Mouse (Mus musculus) hindbrain, embryonic 13.5 days (tissue): ENCODE results near the gene Prelp. TPM values are rescaled to one million over a fixed set of nuclear protein-coding genes. Genes with fewer than 3 reads are reported as not detected.

ENCODE experiments used
- ATAC-seq: fragments of 200-750 bp; cut with Nextera tagmentation; 2 replicates; pipeline ENCODE4 v1.8.0; 2017; ENCODE audit warnings: moderate TSS enrichment; ENCODE audit not compliant: low FRiP score
- H3K27ac ChIP-seq: fragments of 300-500 bp; sonication (generic); 2 replicates; pipeline ENCODE4 v1.5.1; 2015; ENCODE audit warnings: inconsistent platforms, mild to moderate bottlenecking, moderate library complexity
- H3K27me3 ChIP-seq: fragments of 300-500 bp; sonication (generic); 2 replicates; pipeline ENCODE4 v1.6.1; 2015; ENCODE audit warnings: mild to moderate bottlenecking, inconsistent platforms
- H3K36me3 ChIP-seq: fragments of 300-500 bp; sonication (generic); 2 replicates; pipeline ENCODE4 v1.6.1; 2015; ENCODE audit warnings: mild to moderate bottlenecking, inconsistent platforms
- H3K4me1 ChIP-seq: fragments of 300-500 bp; sonication (generic); replicated peaks from 2 replicates; pipeline ENCODE4 v1.6.1; 2015; ENCODE audit warnings: inconsistent platforms
- H3K4me2 ChIP-seq: fragments of 300-500 bp; sonication (generic); 2 replicates; pipeline ENCODE4 v1.6.1; 2015; ENCODE audit warnings: inconsistent platforms, mild to moderate bottlenecking, moderate library complexity
- H3K4me3 ChIP-seq: fragments of 300-500 bp; sonication (generic); 2 replicates; pipeline ENCODE4 v1.5.1; 2015; ENCODE audit warnings: mild to moderate bottlenecking, inconsistent platforms
- H3K9ac ChIP-seq: fragments of 300-500 bp; sonication (generic); 2 replicates; pipeline ENCODE4 v1.6.1; 2015; ENCODE audit warnings: mild to moderate bottlenecking, inconsistent platforms
- H3K9me3 ChIP-seq: fragments of 300-500 bp; sonication (generic); 2 replicates; pipeline ENCODE4 v1.6.1; 2016; ENCODE audit warnings: inconsistent platforms
- WGBS: fragments of 180-500 bp; shearing (Covaris S2); methylation state at CpG from one replicate; pipeline ENCODE4 v1.1.7; 2015; 5-methylcytosine and 5-hydroxymethylcytosine counted together
- polyA plus RNA-seq: library from polyadenylated mRNA; unstranded; fragments of >200 nt; fragmentation: Nextera tagmentation; extraction: Ambion mirVana; gene quantifications from 2 replicates; pipeline ENCODE4 v1.2.1, GENCODE M21; 2015

Prelp gene
- polyA plus RNA-seq, 1 experiment from 2014 or later = 14.8 TPM

- Histone ChIP-seq H3K27me3 (no peaks in the 10 kb centered on the region), H3K27ac (peak overlapping the region; percentile 76), H3K4me2 (peak overlapping the region; percentile 41), H3K9ac (0 out of 2 replicates have a peak overlapping the region, but pooled peaks have one; percentile 20), H3K4me3 (no peak overlapping the region), H3K36me3 (no peaks in the 10 kb centered on the region), H3K4me1 (peaks cover 81% of the 10 kb centered on the region), H3K9me3 (no peaks in the 10 kb centered on the region)
- 3% methylated on average over 8 of the region's 8 CpGs for WGBS
- peak; percentile 43; the same call in 1 of the 2 replicates for ATAC-seq
Measured at GRCm38 (mm10) chr1:133887044-133887443, 34.2 kb downstream of the Prelp start.

- Histone ChIP-seq H3K4me2 (peak overlapping the region; percentile 41), H3K4me1 (peaks cover 80% of the 10 kb centered on the region), H3K4me3 (no peak overlapping the region), H3K9me3 (no peaks in the 10 kb centered on the region), H3K36me3 (no peaks in the 10 kb centered on the region), H3K9ac (0 out of 2 replicates have a peak overlapping the region, but pooled peaks have one; percentile 20), H3K27ac (peak overlapping the region; percentile 76), H3K27me3 (no peaks in the 10 kb centered on the region)
- no peak for ATAC-seq
- 11% methylated on average over 6 of the region's 6 CpGs for WGBS
Measured at GRCm38 (mm10) chr1:133886431-133886830, 34.8 kb downstream of the Prelp start.

- Histone ChIP-seq H3K4me2 (no peak overlapping the region), H3K27ac (no peak overlapping the region), H3K36me3 (no peaks in the 10 kb centered on the region), H3K4me3 (no peak overlapping the region), H3K4me1 (peaks cover 77% of the 10 kb centered on the region), H3K27me3 (no peaks in the 10 kb centered on the region), H3K9ac (no peak overlapping the region), H3K9me3 (no peaks in the 10 kb centered on the region)
- no peak for ATAC-seq
- 90% methylated on average over 7 of the region's 7 CpGs for WGBS
Measured at GRCm38 (mm10) chr1:133885811-133886210, 35.4 kb downstream of the Prelp start.

GRCm38 (mm10) chr1:133884746-133885145, 36.5 kb downstream of the Prelp start:
- WGBS = 34% methylated on average over 9 of the region's 9 CpGs
- ATAC-seq = no peak
- Histone ChIP-seq H3K36me3 (no peaks in the 10 kb centered on the region), H3K9ac (no peak overlapping the region), H3K9me3 (no peaks in the 10 kb centered on the region), H3K4me1 (peaks cover 70% of the 10 kb centered on the region), H3K27me3 (no peaks in the 10 kb centered on the region), H3K4me2 (no peak overlapping the region), H3K4me3 (no peak overlapping the region), H3K27ac (peak overlapping the region; percentile 56)

GRCm38 (mm10) chr1:133884090-133884489, 37.1 kb downstream of the Prelp start:
- no peaks in the 10 kb centered on the region for H3K27me3 ChIP-seq
- peak overlapping the region; percentile 13; the same call in 1 of the 2 replicates for H3K9ac ChIP-seq
- no peaks in the 10 kb centered on the region for H3K9me3 ChIP-seq
- ATAC-seq = no peak
- 62% methylated on average over 6 of the region's 6 CpGs for WGBS
- H3K27ac ChIP-seq = peak overlapping the region; percentile 56
- peaks cover 63% of the 10 kb centered on the region for H3K4me1 ChIP-seq
- no peak overlapping the region for H3K4me3 ChIP-seq
- no peaks in the 10 kb centered on the region for H3K36me3 ChIP-seq
- H3K4me2 ChIP-seq = no peak overlapping the region

GRCm38 (mm10) chr1:133882283-133883217, 38.7 kb downstream of the Prelp start:
- no peak for ATAC-seq
- H3K4me3 ChIP-seq = no peak overlapping the region
- peaks cover 49% of the 10 kb centered on the region for H3K4me1 ChIP-seq
- peak overlapping the region; percentile 9; the same call in 1 of the 2 replicates for H3K9ac ChIP-seq
- H3K36me3 ChIP-seq = no peaks in the 10 kb centered on the region
- 60% methylated on average over 11 of the region's 11 CpGs for WGBS
- no peaks in the 10 kb centered on the region for H3K27me3 ChIP-seq
- H3K4me2 ChIP-seq = no peak overlapping the region
- H3K9me3 ChIP-seq = no peaks in the 10 kb centered on the region
- H3K27ac ChIP-seq = peak overlapping the region; percentile 73

GRCm38 (mm10) chr1:133881813-133882212, 39.4 kb downstream of the Prelp start:
- Histone ChIP-seq H3K4me2 (no peak overlapping the region), H3K9ac (peak overlapping the region; percentile 9; the same call in 1 of the 2 replicates), H3K27me3 (no peaks in the 10 kb centered on the region), H3K9me3 (no peaks in the 10 kb centered on the region), H3K4me3 (no peak overlapping the region), H3K36me3 (no peaks in the 10 kb centered on the region), H3K27ac (peak overlapping the region; percentile 73), H3K4me1 (peaks cover 46% of the 10 kb centered on the region)
- 30% methylated on average over 6 of the region's 6 CpGs for WGBS
- no peak for ATAC-seq

- Histone ChIP-seq H3K9me3 (no peaks in the 10 kb centered on the region), H3K4me3 (no peak overlapping the region), H3K27me3 (no peaks in the 10 kb centered on the region), H3K9ac (no peak overlapping the region), H3K4me2 (no peak overlapping the region), H3K36me3 (no peaks in the 10 kb centered on the region), H3K27ac (no peak overlapping the region), H3K4me1 (peaks cover 23% of the 10 kb centered on the region)
- 57% methylated on average over 12 of the region's 12 CpGs for WGBS
- no peak for ATAC-seq
Measured at GRCm38 (mm10) chr1:133878825-133879423, 42.3 kb downstream of the Prelp start.

- H3K4me3 ChIP-seq = no peak overlapping the region
- no peaks in the 10 kb centered on the region for H3K9me3 ChIP-seq
- 78% methylated on average over 7 of the region's 7 CpGs for WGBS
- ATAC-seq = no peak
- H3K9ac ChIP-seq = no peak overlapping the region
- no peak overlapping the region for H3K27ac ChIP-seq
- no peaks in the 10 kb centered on the region for H3K27me3 ChIP-seq
- peaks cover 14% of the 10 kb centered on the region for H3K4me1 ChIP-seq
- no peak overlapping the region for H3K4me2 ChIP-seq
- no peaks in the 10 kb centered on the region for H3K36me3 ChIP-seq
Measured at GRCm38 (mm10) chr1:133876936-133877335, 44.3 kb downstream of the Prelp start.

GRCm38 (mm10) chr1:133873086-133873813, 48.0 kb downstream of the Prelp start:
- Histone ChIP-seq H3K9me3 (no peaks in the 10 kb centered on the region), H3K36me3 (no peaks in the 10 kb centered on the region), H3K9ac (no peak overlapping the region), H3K4me1 (0 out of 2 replicates have a peak, but pooled peaks cover 5% of the 10 kb centered on the region), H3K27me3 (no peaks in the 10 kb centered on the region), H3K4me3 (no peak overlapping the region), H3K4me2 (no peak overlapping the region), H3K27ac (no peak overlapping the region)
- whole genome bisulfite sequencing = 85% methylated on average over 6 of the region's 6 CpGs
- ATAC-seq = no peak

- Histone ChIP-seq H3K4me1 (no peaks in the 10 kb centered on the region), H3K27me3 (no peaks in the 10 kb centered on the region), H3K4me2 (no peak overlapping the region), H3K9me3 (no peaks in the 10 kb centered on the region), H3K27ac (no peak overlapping the region), H3K36me3 (no peaks in the 10 kb centered on the region), H3K4me3 (no peak overlapping the region), H3K9ac (no peak overlapping the region)
- no peak for ATAC-seq
- WGBS = 79% methylated on average over 10 of the region's 10 CpGs
Measured at GRCm38 (mm10) chr1:133871241-133871640, 50.0 kb downstream of the Prelp start.

GRCm38 (mm10) chr1:133869221-133869620, 52.0 kb downstream of the Prelp start:
- Histone ChIP-seq H3K4me3 (no peak overlapping the region), H3K36me3 (no peaks in the 10 kb centered on the region), H3K4me1 (no peaks in the 10 kb centered on the region), H3K4me2 (no peak overlapping the region), H3K9ac (no peak overlapping the region), H3K27me3 (no peaks in the 10 kb centered on the region), H3K9me3 (no peaks in the 10 kb centered on the region), H3K27ac (no peak overlapping the region)
- 70% methylated on average over 2 of the region's 2 CpGs for WGBS
- ATAC-seq = no peak
